Mouse (Mus musculus) G1E (cell line): Measurements from ENCODE around the gene Skil. TPM values are rescaled to one million over a fixed set of nuclear protein-coding genes. Genes with fewer than 3 reads are reported as not detected.

Experiments
- ATAC-seq: 2 replicates; pipeline ENCODE4 v1.8.0; 2016; ENCODE audit warnings: mild to moderate bottlenecking; ENCODE audit not compliant: insufficient number of reproducible peaks, poor library complexity, low FRiP score, severe bottlenecking; ENCODE audit errors: extremely low read depth
- DNase-seq: peaks from one replicate; pipeline ENCODE4 v3.0.0; 2012; ENCODE audit warnings: low spot score
- H3K27me3 ChIP-seq: 2 replicates; pipeline ENCODE4 v1.6.1; 2012; ENCODE audit warnings: mild to moderate bottlenecking, low read length, inconsistent platforms; ENCODE audit not compliant: insufficient read depth
- H3K36me3 ChIP-seq: replicated peaks from 2 replicates; pipeline ENCODE3; 2012; ENCODE audit warnings: mild to moderate bottlenecking, inconsistent platforms
- H3K4me1 ChIP-seq: 2 replicates; pipeline ENCODE4 v1.6.1; 2012; ENCODE audit warnings: low read depth, low read length, inconsistent platforms, mixed read lengths; ENCODE audit not compliant: insufficient read depth
- H3K4me3 ChIP-seq: 2 replicates; pipeline ENCODE4 v1.5.1; 2012; ENCODE audit warnings: low read depth, mild to moderate bottlenecking, inconsistent platforms, low read length, moderate library complexity, mixed read lengths
- H3K9me3 ChIP-seq: replicated peaks from 2 replicates; pipeline ENCODE4 v1.6.1; 2012; ENCODE audit warnings: inconsistent platforms
- CTCF ChIP-seq: IDR thresholded peaks from 2 replicates; pipeline ENCODE4 v1.5.1; 2012; ENCODE audit warnings: low read depth, low read length, inconsistent platforms, mixed read lengths
- GATA1 ChIP-seq: IDR thresholded peaks from 2 replicates; pipeline ENCODE4 v1.6.1; 2012; ENCODE audit warnings: borderline replicate concordance, low read length, inconsistent platforms, mixed read lengths
- GATA2 ChIP-seq: IDR thresholded peaks from 2 replicates; pipeline ENCODE4 v1.6.1; 2012; ENCODE audit warnings: low read depth, low read length, inconsistent platforms, borderline replicate concordance
- POLR2AphosphoS5 ChIP-seq: IDR thresholded peaks from 2 replicates; pipeline ENCODE4 v1.6.1; 2012; ENCODE audit warnings: low read depth, low read length, inconsistent platforms; ENCODE audit not compliant: insufficient replicate concordance
- TAL1 ChIP-seq: conservative IDR thresholded peaks from 2 replicates; pipeline ENCODE4 v1.6.1; 2012; ENCODE audit warnings: low read depth, low read length, inconsistent platforms, mixed read lengths
- polyA plus RNA-seq: library from polyadenylated mRNA; stranded (reverse); fragments of >175 nt; gene quantifications from 2 replicates; pipeline ENCODE4 v1.2.3, GENCODE M21; 2012
- total RNA-seq, 2 experiments: library from RNA; stranded (forward) in 1 of 2; stranded (reverse) in 1 of 2; fragments of 200-1000 nt in 1 of 2; fragments of >200 nt in 1 of 2; fragmentation: Nextera tagmentation in 1 of 2; gene quantifications; 2 replicates each; pipeline ENCODE4 v1.2.3; 2014 to 2017

Skil gene
- total and polyA plus RNA-seq, 3 experiments: 1.3 to 27.1 (median 19.5) TPM

- Histone ChIP-seq H3K4me3 (no peak overlapping the region), H3K9me3 (no peaks in the 10 kb centered on the region), H3K36me3 (peaks cover 7% of the 10 kb centered on the region), H3K4me1 (peaks cover 3% of the 10 kb centered on the region), H3K27me3 (no peaks in the 10 kb centered on the region)
- no peak for DNase-seq
- no peak for TF ChIP-seq CTCF
- TF ChIP-seq GATA2: no peak
- TF ChIP-seq TAL1: no peak
- no peak for TF ChIP-seq GATA1
- no peak for TF ChIP-seq POLR2AphosphoS5
- no peak for ATAC-seq
Observed at GRCm38 (mm10) chr3:31104936-31105335, 10.1 kb downstream of the Skil start.

- Histone ChIP-seq H3K4me3 (no peak overlapping the region), H3K9me3 (no peaks in the 10 kb centered on the region), H3K4me1 (peaks cover 3% of the 10 kb centered on the region), H3K36me3 (peaks cover 13% of the 10 kb centered on the region), H3K27me3 (no peaks in the 10 kb centered on the region)
- TF ChIP-seq GATA1 (no peak), CTCF (no peak), POLR2AphosphoS5 (no peak), TAL1 (no peak), GATA2 (no peak)
- DNase-seq: no peak
- no peak for ATAC-seq
Observed at GRCm38 (mm10) chr3:31106597-31106996, 11.7 kb downstream of the Skil start.

DNA sequence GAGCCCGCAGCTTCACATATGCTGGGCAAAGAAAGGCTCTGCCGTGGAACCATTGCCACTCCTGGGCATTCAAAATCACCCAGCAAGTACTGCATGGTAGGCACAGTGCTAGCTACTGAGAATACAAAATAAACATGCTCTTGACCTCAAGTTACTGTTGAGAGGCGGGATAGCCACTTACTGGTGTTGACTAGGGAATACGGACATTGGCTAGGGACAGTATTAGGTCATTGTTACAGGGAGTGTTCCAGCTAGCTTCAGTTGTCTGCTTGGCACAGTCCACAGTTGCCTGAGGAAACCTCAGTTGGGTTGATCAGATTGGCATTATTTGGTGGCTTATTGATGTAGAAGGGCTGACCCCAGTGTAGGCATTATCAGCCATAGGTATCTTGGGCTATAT lies 12.8 kb downstream of the Skil start:
- Histone ChIP-seq H3K27me3 (no peaks in the 10 kb centered on the region), H3K4me1 (peaks cover 3% of the 10 kb centered on the region), H3K9me3 (no peaks in the 10 kb centered on the region), H3K36me3 (peaks cover 15% of the 10 kb centered on the region), H3K4me3 (no peak overlapping the region)
- DNase-seq (no peak), ATAC-seq (no peak)
- no peak for TF ChIP-seq GATA1
- no peak for TF ChIP-seq POLR2AphosphoS5
- TF ChIP-seq TAL1: no peak
- no peak for TF ChIP-seq CTCF
- no peak for TF ChIP-seq GATA2

GRCm38 (mm10) chr3:31109108-31109507 lies 14.2 kb downstream of the Skil start:
- Histone ChIP-seq H3K36me3 (peaks cover 25% of the 10 kb centered on the region), H3K9me3 (no peaks in the 10 kb centered on the region), H3K27me3 (no peaks in the 10 kb centered on the region), H3K4me3 (no peak overlapping the region), H3K4me1 (peaks cover 3% of the 10 kb centered on the region)
- no peak for DNase-seq
- ATAC-seq: no peak; the same call in 1 of the 2 replicates
- TF ChIP-seq TAL1 (no peak), GATA1 (no peak), CTCF (no peak), POLR2AphosphoS5 (no peak), GATA2 (no peak)

- DNase-seq (no peak), ATAC-seq (no peak)
- Histone ChIP-seq H3K4me1 (no peaks in the 10 kb centered on the region), H3K4me3 (no peak overlapping the region), H3K36me3 (peaks cover 28% of the 10 kb centered on the region), H3K27me3 (peaks cover 3% of the 10 kb centered on the region; the same call in 1 of the 2 replicates), H3K9me3 (no peaks in the 10 kb centered on the region)
- TF ChIP-seq GATA1 (no peak), TAL1 (no peak), GATA2 (no peak), CTCF (no peak), POLR2AphosphoS5 (no peak)
Observed at GRCm38 (mm10) chr3:31123098-31123497, 28.2 kb downstream of the Skil start.

GRCm38 (mm10) chr3:31126303-31126702 lies 31.4 kb downstream of the Skil start:
- ATAC-seq (no peak), DNase-seq (no peak)
- Histone ChIP-seq H3K27me3 (peaks cover 3% of the 10 kb centered on the region), H3K36me3 (peaks cover 7% of the 10 kb centered on the region), H3K4me3 (no peak overlapping the region), H3K4me1 (peaks cover 1% of the 10 kb centered on the region), H3K9me3 (no peaks in the 10 kb centered on the region)
- TF ChIP-seq CTCF (no peak), POLR2AphosphoS5 (no peak), TAL1 (no peak), GATA2 (no peak), GATA1 (no peak)

GRCm38 (mm10) chr3:31126848-31127247 lies 32.0 kb downstream of the Skil start:
- H3K4me3 ChIP-seq: no peak overlapping the region
- DNase-seq (no peak), ATAC-seq (no peak)
- no peak for TF ChIP-seq POLR2AphosphoS5
- TF ChIP-seq CTCF: no peak
- no peak for TF ChIP-seq GATA2
- no peak for TF ChIP-seq TAL1
- TF ChIP-seq GATA1: no peak
- no peaks in the 10 kb centered on the region for H3K9me3 ChIP-seq
- H3K27me3 ChIP-seq: peaks cover 3% of the 10 kb centered on the region
- peaks cover 6% of the 10 kb centered on the region for H3K36me3 ChIP-seq
- H3K4me1 ChIP-seq: peaks cover 4% of the 10 kb centered on the region
